Mouse (Mus musculus): ENCODE data around the gene Tst.

GRCm38 (mm10) chr15:78430874-78431273 is 25.2 kb upstream of the Tst start:
- TF ChIP-seq EP300 (IDR thresholded peaks at IDR 0.05; ENCODE audit: low read length): no peak
- no peak for TF ChIP-seq TCF12 (IDR thresholded peaks at IDR 0.05; ENCODE audit: low read depth, low read length)
- no peak for TF ChIP-seq SMC3 (IDR thresholded peaks at IDR 0.05; ENCODE audit: low read depth, low read length)
- no peak for TF ChIP-seq CTCF (conservative IDR thresholded peaks at IDR 0.05 in 1 of 2, IDR thresholded peaks at IDR 0.05 in 1 of 2; ENCODE audit: low read depth in 2 of 2, low read length in 2 of 2)
- TF ChIP-seq MAX (IDR thresholded peaks at IDR 0.05; ENCODE audit: low read length): no peak
- TF ChIP-seq JUN (IDR thresholded peaks at IDR 0.05; ENCODE audit: insufficient read depth, low read depth, low read length): no peak
- TF ChIP-seq MAZ (IDR thresholded peaks at IDR 0.05; ENCODE audit: low read depth, low read length): no peak
- peak; percentile 4; the same call in 1 of the 2 replicates for TF ChIP-seq USF1 (IDR thresholded peaks at IDR 0.05; ENCODE audit: low read depth, low read length)
- no peak for TF ChIP-seq POLR2A (IDR thresholded peaks at IDR 0.05; ENCODE audit: low read depth, low read length)
- TF ChIP-seq POLR2AphosphoS2 (IDR thresholded peaks at IDR 0.05; ENCODE audit: low read depth, low read length): no peak
- TF ChIP-seq ZMIZ1 (IDR thresholded peaks at IDR 0.05; ENCODE audit: low read depth, low read length): no peak
- no peak for TF ChIP-seq NELFE (IDR thresholded peaks at IDR 0.05; ENCODE audit: low read depth, low read length)
- TF ChIP-seq MAFK (IDR thresholded peaks at IDR 0.05; ENCODE audit: insufficient replicate concordance, low read length): no peak
